Mouse (Mus musculus) c-Kit-negative CD71-positive TER-119-positive erythroid progenitor cells, embryonic 14.5 days (primary cell): ENCODE results near the gene Cmtm2a.
"Not testable (repeated sequence)": the region's sequence is repeated elsewhere in the genome, so short reads cannot be mapped to it uniquely, and the experiment has no call there.

Experiments
- DNase-seq: peaks from one replicate; pipeline ENCODE4 v3.0.0-alpha.2; 2013; ENCODE audit warnings: low read depth, low spot score

The Cmtm2a gene

GRCm38 (mm10) chr8:104294396-104294795, 1.4 kb upstream of the Cmtm2a start:
- DNase-seq, result no peak

GRCm38 (mm10) chr8:104268937-104269440, 24.0 kb downstream of the Cmtm2a start:
- no peak for DNase-seq

GRCm38 (mm10) chr8:104268368-104268767, 24.6 kb downstream of the Cmtm2a start:
- DNase-seq, result no peak

GRCm38 (mm10) chr8:104264271-104264935, 28.6 kb downstream of the Cmtm2a start:
- not testable (repeated sequence) for DNase-seq

GRCm38 (mm10) chr8:104261802-104262201, 31.2 kb downstream of the Cmtm2a start:
- DNase-seq, result not testable (repeated sequence)

GRCm38 (mm10) chr8:104253016-104253415, 40.0 kb downstream of the Cmtm2a start:
- DNase-seq, result peak; percentile 20

GRCm38 (mm10) chr8:104251461-104251860, 41.5 kb downstream of the Cmtm2a start:
- DNase-seq, result no peak

GRCm38 (mm10) chr8:104250439-104251367, 42.3 kb downstream of the Cmtm2a start, which contains the start of gene Cklf:
Gene Cklf, plus strand, starts transcription at chr8:104250861.
- DNase-seq, result peak; percentile 87

GRCm38 (mm10) chr8:104249442-104249996, 43.5 kb downstream of the Cmtm2a start:
- no peak for DNase-seq

- DNase-seq, result peak; percentile 63
Observed at GRCm38 (mm10) chr8:104248276-104248675, 44.7 kb downstream of the Cmtm2a start, which contains the start of gene Tk2. Gene Tk2, minus strand, starts transcription at chr8:104248558.

GRCm38 (mm10) chr8:104247908-104248275, 45.1 kb downstream of the Cmtm2a start:
- DNase-seq, result no peak

- DNase-seq, result no peak
Observed at GRCm38 (mm10) chr8:104247054-104247907, 45.7 kb downstream of the Cmtm2a start.

- no peak for DNase-seq
Observed at GRCm38 (mm10) chr8:104246621-104247020, 46.4 kb downstream of the Cmtm2a start.

- DNase-seq, result no peak
Observed at GRCm38 (mm10) chr8:104242038-104242644, 50.8 kb downstream of the Cmtm2a start.

GRCm38 (mm10) chr8:104239418-104239861, 53.5 kb downstream of the Cmtm2a start:
- DNase-seq, result no peak

- DNase-seq, result no peak
Observed at GRCm38 (mm10) chr8:104234573-104234972, 58.4 kb downstream of the Cmtm2a start.

- no peak for DNase-seq
Observed at GRCm38 (mm10) chr8:104232919-104233318, 60.1 kb downstream of the Cmtm2a start.

GRCm38 (mm10) chr8:104232039-104232438, 60.9 kb downstream of the Cmtm2a start:
- DNase-seq, result no peak
